Mouse (Mus musculus) forebrain, embryonic 14.5 days (tissue): ENCODE results near the gene Hddc3. TPM values are rescaled to one million over a fixed set of nuclear protein-coding genes. Genes with fewer than 3 reads are reported as not detected.

Source experiments
- ATAC-seq: fragments of 200-750 bp; cut with Nextera tagmentation; 2 replicates; pipeline ENCODE4 v1.8.0; 2017; ENCODE audit warnings: mild to moderate bottlenecking, moderate library complexity
- DNase-seq: peaks from one replicate; pipeline ENCODE4 v3.0.0-alpha.2; 2015; ENCODE audit warnings: low spot score
- H3K27ac ChIP-seq: fragments of 300-500 bp; sonication (generic); 2 replicates; pipeline ENCODE4 v1.5.1; 2014; ENCODE audit warnings: low read depth, mild to moderate bottlenecking, control low read depth, low read length, moderate library complexity
- H3K27me3 ChIP-seq: fragments of 300-500 bp; sonication (generic); replicated peaks from 2 replicates; pipeline ENCODE4 v1.6.1; 2014; ENCODE audit warnings: low read length, control low read depth, mixed read lengths; ENCODE audit not compliant: control insufficient read depth, insufficient read depth
- H3K36me3 ChIP-seq: fragments of 300-500 bp; sonication (generic); 2 replicates; pipeline ENCODE4 v1.6.1; 2014; ENCODE audit warnings: low read length, control low read depth; ENCODE audit not compliant: control insufficient read depth, insufficient read depth
- H3K4me1 ChIP-seq: fragments of 300-500 bp; sonication (generic); 2 replicates; pipeline ENCODE4 v1.6.1; 2014; ENCODE audit warnings: antibody characterized with exemption, low read length, control low read depth; ENCODE audit not compliant: control insufficient read depth, insufficient read depth
- H3K4me2 ChIP-seq: fragments of 300-500 bp; sonication (generic); 2 replicates; pipeline ENCODE4 v1.6.1; 2014; ENCODE audit warnings: mild to moderate bottlenecking, control low read depth, low read length
- H3K4me3 ChIP-seq: fragments of 300-500 bp; sonication (generic); 2 replicates; pipeline ENCODE4 v1.5.1; 2014; ENCODE audit warnings: low read depth, low read length, control low read depth
- H3K9ac ChIP-seq: fragments of 300-500 bp; sonication (generic); 2 replicates; pipeline ENCODE4 v1.6.1; 2014; ENCODE audit warnings: mild to moderate bottlenecking, low read length, control low read depth, moderate library complexity
- H3K9me3 ChIP-seq: fragments of 300-500 bp; sonication (generic); replicated peaks from 2 replicates; pipeline ENCODE4 v1.6.1; 2016; ENCODE audit warnings: low read length, control low read depth, mixed read lengths; ENCODE audit not compliant: control insufficient read depth
- WGBS: fragments of 180-500 bp; shearing (Covaris S2); extraction: QIAGEN DNeasy Blood & Tissue Kit; methylation state at CpG from one replicate; pipeline ENCODE4 v1.1.7; 2014; 5-methylcytosine and 5-hydroxymethylcytosine counted together
- polyA plus RNA-seq: library from polyadenylated mRNA; unstranded; fragments of >200 nt; fragmentation: Nextera tagmentation; extraction: Ambion mirVana; gene quantifications from 2 replicates; pipeline ENCODE4 v1.2.1, GENCODE M21; 2014

Gene Hddc3
- polyA plus RNA-seq, 1 experiment from 2014 or later, result 30.7 TPM

- Histone ChIP-seq H3K27me3 (no peaks in the 10 kb centered on the region), H3K27ac (peak overlapping the region; percentile 71), H3K36me3 (peaks cover 31% of the 10 kb centered on the region), H3K4me3 (peak overlapping the region; percentile 89), H3K4me2 (peak overlapping the region; percentile 68), H3K4me1 (0 out of 2 replicates have a peak, but pooled peaks cover 2% of the 10 kb centered on the region), H3K9ac (peak overlapping the region; percentile 90), H3K9me3 (no peaks in the 10 kb centered on the region)
- under 1% methylated on average over 31 of the region's 31 CpGs for WGBS
- peak; percentile 75 for DNase-seq
- peak; percentile 69 for ATAC-seq
These were observed 27.7 kb downstream of the Hddc3 start for GRCm38 (mm10) chr7:80370649-80371040.

DNA sequence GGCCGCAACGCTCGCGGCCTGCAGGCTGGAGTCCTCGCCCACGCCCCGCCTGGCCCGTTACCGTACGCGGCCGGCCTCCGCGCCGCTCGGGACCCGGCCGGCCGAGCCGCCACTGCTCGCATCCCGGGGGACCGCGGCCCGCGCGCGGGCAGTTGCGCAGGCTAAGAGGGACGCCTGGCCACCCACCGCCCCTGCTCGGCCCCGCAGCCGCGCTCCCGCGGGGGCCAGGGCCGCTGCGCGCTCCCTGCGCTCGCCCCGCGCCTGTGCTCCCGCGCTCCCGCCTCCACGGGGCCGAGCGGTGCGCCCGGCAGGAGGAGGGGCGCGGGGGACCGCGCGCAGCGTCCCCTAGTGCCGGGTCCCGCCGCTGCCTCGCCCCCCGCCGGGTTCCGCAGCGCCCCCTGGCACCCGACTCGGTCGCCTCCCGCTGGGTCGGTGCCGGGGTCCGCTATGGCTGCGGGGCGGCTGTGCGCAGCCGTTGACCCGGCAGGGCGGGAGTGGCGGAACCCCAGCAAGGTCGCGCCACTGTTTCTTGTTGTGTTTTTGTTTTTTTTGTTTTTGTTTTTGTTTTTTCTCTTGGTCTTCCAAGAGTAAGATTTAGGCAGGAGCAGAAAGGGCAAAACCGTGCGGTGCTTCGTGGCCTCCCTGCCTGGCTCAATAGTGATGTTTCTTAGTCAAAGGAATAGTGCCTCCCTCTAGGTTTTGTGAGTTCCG is 28.3 kb downstream of the Hddc3 start, which contains the start of gene Man2a2:
Gene Man2a2 (minus strand): TSS at position 335 of the 711 bp plus-strand sequence.
- WGBS, result under 1% methylated on average over 63 of the region's 86 CpGs
- Histone ChIP-seq H3K9ac (peak within 1 kb of the TSS; percentile 90), H3K9me3 (no peaks in the 10 kb centered on the region), H3K4me3 (peak within 1 kb of the TSS; percentile 89), H3K36me3 (peaks cover 25% of the 10 kb centered on the region), H3K27ac (peak within 1 kb of the TSS; percentile 71), H3K4me2 (peak within 1 kb of the TSS; percentile 68), H3K27me3 (no peaks in the 10 kb centered on the region), H3K4me1 (0 out of 2 replicates have a peak, but pooled peaks cover 2% of the 10 kb centered on the region)
- peak; percentile 82 for DNase-seq
- ATAC-seq, result peak; percentile 82

DNA sequence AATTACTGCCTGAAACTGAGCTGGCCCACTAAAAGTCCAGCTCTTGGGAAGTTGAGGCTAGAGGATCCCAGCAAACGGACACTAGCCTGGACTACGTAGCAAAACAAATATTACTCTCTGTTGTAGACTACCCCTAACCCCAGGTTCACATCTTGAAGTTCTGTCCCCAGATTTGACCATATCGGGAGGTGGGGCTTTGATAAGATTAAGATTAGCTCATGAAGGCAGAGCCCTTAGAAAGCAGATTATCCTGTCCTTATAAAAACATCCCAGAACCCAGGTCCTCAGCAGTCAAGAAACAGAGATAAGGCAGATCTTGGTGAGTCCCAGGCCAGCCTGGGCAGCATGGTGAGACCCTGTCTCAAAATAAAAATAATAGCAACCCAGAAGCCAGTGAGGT is 29.3 kb downstream of the Hddc3 start:
- H3K27ac ChIP-seq, result no peak overlapping the region
- 0 out of 2 replicates have a peak, but pooled peaks cover 2% of the 10 kb centered on the region for H3K4me1 ChIP-seq
- H3K36me3 ChIP-seq, result peaks cover 16% of the 10 kb centered on the region
- ATAC-seq (no peak), DNase-seq (no peak)
- no peaks in the 10 kb centered on the region for H3K27me3 ChIP-seq
- no peak overlapping the region for H3K4me2 ChIP-seq
- no peak overlapping the region for H3K9ac ChIP-seq
- H3K4me3 ChIP-seq, result no peak overlapping the region
- H3K9me3 ChIP-seq, result no peaks in the 10 kb centered on the region
- WGBS, result 87% methylated on average over 3 of the region's 3 CpGs

DNA sequence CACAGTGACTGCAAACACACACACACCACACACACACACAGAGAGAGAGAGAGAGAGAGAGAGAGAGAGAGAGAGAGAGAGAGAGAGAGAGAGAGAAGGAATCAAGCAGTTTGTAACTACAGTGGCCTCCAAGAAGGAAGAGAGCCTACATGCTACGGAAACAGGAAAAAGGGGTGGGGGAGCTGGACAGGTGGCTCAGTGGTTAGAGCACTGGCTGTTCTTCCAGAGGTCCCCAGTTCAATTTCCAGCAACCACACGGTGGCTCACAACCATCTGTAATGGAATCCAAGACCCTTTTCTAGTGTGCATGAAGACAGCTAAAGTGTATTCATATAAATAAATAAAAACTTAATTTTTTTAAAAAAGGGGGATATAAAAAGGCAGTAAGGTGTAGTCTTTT is 29.8 kb downstream of the Hddc3 start:
- Histone ChIP-seq H3K4me1 (0 out of 2 replicates have a peak, but pooled peaks cover 2% of the 10 kb centered on the region), H3K9me3 (no peaks in the 10 kb centered on the region), H3K36me3 (peaks cover 11% of the 10 kb centered on the region), H3K27me3 (no peaks in the 10 kb centered on the region), H3K9ac (no peak overlapping the region), H3K4me2 (no peak overlapping the region), H3K27ac (no peak overlapping the region), H3K4me3 (no peak overlapping the region)
- no peak for ATAC-seq
- DNase-seq, result no peak
- WGBS, result 63% methylated on average over 2 of the region's 2 CpGs

DNA sequence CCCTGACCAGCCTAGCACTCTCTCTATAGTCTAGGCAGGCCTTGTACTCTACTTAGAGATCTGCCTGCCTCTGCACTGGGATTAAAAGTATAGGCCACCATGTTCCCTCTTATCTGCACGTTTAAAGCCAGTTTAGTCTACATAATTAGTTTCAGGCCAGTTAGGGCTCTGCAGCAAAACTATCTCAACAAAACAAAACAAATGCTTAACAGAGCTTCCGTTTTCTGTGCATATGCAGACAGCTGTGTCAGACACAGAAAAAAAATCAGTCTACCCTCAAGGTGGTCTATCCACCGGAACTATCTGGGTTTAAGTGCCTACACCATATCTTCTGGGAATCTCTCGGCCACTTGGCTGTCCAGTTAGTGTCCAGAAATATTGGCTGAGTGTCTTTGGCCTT is 30.4 kb downstream of the Hddc3 start:
- DNase-seq (no peak), ATAC-seq (no peak)
- 82% methylated on average over 4 of the region's 4 CpGs for whole genome bisulfite sequencing
- Histone ChIP-seq H3K4me1 (0 out of 2 replicates have a peak, but pooled peaks cover 2% of the 10 kb centered on the region), H3K9ac (no peak overlapping the region), H3K36me3 (peaks cover 4% of the 10 kb centered on the region; the same call in 1 of the 2 replicates), H3K27ac (no peak overlapping the region), H3K9me3 (no peaks in the 10 kb centered on the region), H3K4me2 (no peak overlapping the region), H3K27me3 (no peaks in the 10 kb centered on the region), H3K4me3 (no peak overlapping the region)

DNA sequence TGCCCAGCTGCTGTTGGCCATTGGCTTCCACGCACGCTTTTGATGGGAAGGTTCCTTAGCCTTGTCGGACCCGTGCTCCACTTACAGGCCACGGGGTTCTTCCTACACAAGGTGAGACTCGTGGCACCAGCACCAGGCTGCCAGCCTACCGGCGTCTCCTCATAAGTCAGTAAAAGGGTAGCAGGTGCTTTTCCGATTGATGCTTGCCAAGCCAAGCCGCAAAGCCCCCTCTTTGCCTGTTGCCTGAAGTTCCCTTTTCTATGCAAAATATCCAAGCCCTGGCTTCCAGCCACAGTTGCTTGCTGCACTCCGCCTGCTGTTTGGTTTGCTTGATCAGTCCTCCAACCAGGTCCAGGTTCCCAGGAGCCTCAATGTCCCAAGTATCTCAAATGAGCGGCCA is 30.9 kb downstream of the Hddc3 start:
- 78% methylated on average over 12 of the region's 12 CpGs for WGBS
- Histone ChIP-seq H3K27ac (no peak overlapping the region), H3K36me3 (no peaks in the 10 kb centered on the region), H3K9ac (no peak overlapping the region), H3K27me3 (no peaks in the 10 kb centered on the region), H3K4me1 (0 out of 2 replicates have a peak, but pooled peaks cover 2% of the 10 kb centered on the region), H3K4me3 (no peak overlapping the region), H3K9me3 (no peaks in the 10 kb centered on the region), H3K4me2 (no peak overlapping the region)
- DNase-seq, result peak; percentile 38
- no peak for ATAC-seq

DNA sequence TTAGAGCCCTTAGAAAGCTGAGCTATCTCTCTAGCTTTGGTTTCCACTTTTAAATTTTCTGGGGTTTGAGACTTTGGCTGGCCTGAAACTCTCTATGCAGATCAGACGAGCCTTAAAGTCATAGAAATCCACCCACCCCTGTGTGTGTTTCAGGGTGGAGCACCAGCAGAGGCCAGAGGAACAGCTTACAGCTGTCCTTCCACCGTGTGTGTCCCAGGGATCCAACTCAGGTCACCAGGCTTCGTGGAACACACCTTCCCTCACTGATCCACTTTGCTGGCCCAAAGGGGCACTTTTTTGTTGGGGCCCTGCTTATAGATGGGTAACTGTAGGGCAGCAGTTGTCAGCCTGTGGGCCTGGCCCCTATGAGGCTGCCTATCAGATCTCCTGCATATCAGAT is 31.4 kb downstream of the Hddc3 start:
- Histone ChIP-seq H3K36me3 (no peaks in the 10 kb centered on the region), H3K4me1 (0 out of 2 replicates have a peak, but pooled peaks cover 2% of the 10 kb centered on the region), H3K9me3 (no peaks in the 10 kb centered on the region), H3K27me3 (no peaks in the 10 kb centered on the region), H3K9ac (no peak overlapping the region), H3K4me2 (no peak overlapping the region), H3K4me3 (no peak overlapping the region), H3K27ac (no peak overlapping the region)
- 58% methylated on average over 3 of the region's 3 CpGs for WGBS
- no peak for ATAC-seq
- DNase-seq, result no peak

- Histone ChIP-seq H3K9me3 (no peaks in the 10 kb centered on the region), H3K27ac (no peak overlapping the region), H3K9ac (no peak overlapping the region), H3K4me2 (no peak overlapping the region), H3K4me3 (no peak overlapping the region), H3K4me1 (0 out of 2 replicates have a peak, but pooled peaks cover under 1% of the 10 kb centered on the region), H3K27me3 (no peaks in the 10 kb centered on the region), H3K36me3 (no peaks in the 10 kb centered on the region)
- 89% methylated on average over 3 of the region's 3 CpGs for WGBS
- no peak for ATAC-seq
- no peak for DNase-seq
These were observed 31.8 kb downstream of the Hddc3 start for GRCm38 (mm10) chr7:80374733-80375132.

GRCm38 (mm10) chr7:80375376-80376039 is 32.6 kb downstream of the Hddc3 start:
- H3K4me2 ChIP-seq, result no peak overlapping the region
- no peak for DNase-seq
- no peak overlapping the region for H3K27ac ChIP-seq
- no peaks in the 10 kb centered on the region for H3K36me3 ChIP-seq
- H3K9ac ChIP-seq, result no peak overlapping the region
- H3K4me1 ChIP-seq, result no peaks in the 10 kb centered on the region
- H3K9me3 ChIP-seq, result no peaks in the 10 kb centered on the region
- 87% methylated on average over 9 of the region's 9 CpGs for WGBS
- H3K4me3 ChIP-seq, result no peak overlapping the region
- no peaks in the 10 kb centered on the region for H3K27me3 ChIP-seq
- no peak for ATAC-seq
